Mouse (Mus musculus): Measurements from ENCODE around the gene Adamts9. TPM values are rescaled to one million over a fixed set of nuclear protein-coding genes. Genes with fewer than 3 reads are reported as not detected.

The Adamts9 gene
- total RNA-seq, 2 experiments from 2014 or later: 8.7 to 8.9 TPM

DNA sequence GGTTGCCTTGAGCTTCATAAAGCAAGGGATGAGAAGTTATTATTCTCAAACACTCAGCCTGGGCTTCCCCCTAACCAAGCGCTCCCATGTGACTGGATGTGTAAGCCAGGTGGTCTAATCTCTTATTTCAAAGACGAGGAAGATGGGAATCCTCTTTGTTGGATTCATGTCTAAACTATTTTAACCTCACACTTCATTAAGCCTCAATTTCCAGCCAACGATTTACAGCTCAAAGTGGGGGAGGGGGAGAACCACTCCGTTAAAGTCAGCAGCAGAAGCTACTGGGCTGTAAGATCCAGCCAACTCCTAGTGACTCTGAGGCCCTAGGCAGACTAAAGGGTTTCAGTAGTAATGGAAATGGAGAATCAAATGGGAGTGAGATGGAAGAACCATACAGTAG is 71.5 kb downstream of the Adamts9 start:
- no peak overlapping the region for H3K27ac ChIP-seq
- no peak overlapping the region for H3K4me3 ChIP-seq
- DNase-seq (ENCODE audit: low spot score in 2 of 2): no peak
- no peak for TF ChIP-seq CTCF (conservative IDR thresholded peaks at IDR 0.05)

GRCm38 (mm10) chr6:92869582-92870219 is 73.6 kb downstream of the Adamts9 start:
- Histone ChIP-seq H3K27ac (peak overlapping the region; percentile 63), H3K4me3 (no peak overlapping the region)
- no peak for DNase-seq (ENCODE audit: low spot score in 2 of 2)
- no peak for TF ChIP-seq CTCF (conservative IDR thresholded peaks at IDR 0.05)

- DNase-seq (ENCODE audit: low spot score in 2 of 2): peak in 1 of 2 experiments; percentile 10
- Histone ChIP-seq H3K27ac (peak within 1 kb of the TSS; percentile 63), H3K4me3 (no peak within 1 kb of the TSS)
- TF ChIP-seq CTCF (conservative IDR thresholded peaks at IDR 0.05): no peak
Observed at GRCm38 (mm10) chr6:92869089-92869581, 74.2 kb downstream of the Adamts9 start, which contains the start of gene Gm15737. Gene Gm15737, plus strand, starts transcription at chr6:92869357.

- H3K27ac ChIP-seq: no peak overlapping the region
- no peak for DNase-seq (ENCODE audit: low spot score in 2 of 2)
- TF ChIP-seq CTCF (conservative IDR thresholded peaks at IDR 0.05): no peak
- H3K4me3 ChIP-seq: no peak overlapping the region
Observed at GRCm38 (mm10) chr6:92862599-92862998, 80.7 kb downstream of the Adamts9 start.

GRCm38 (mm10) chr6:92860285-92860912 is 82.9 kb downstream of the Adamts9 start:
- H3K4me3 ChIP-seq: no peak overlapping the region
- no peak overlapping the region for H3K27ac ChIP-seq
- DNase-seq (ENCODE audit: low spot score in 2 of 2): no peak
- TF ChIP-seq CTCF (conservative IDR thresholded peaks at IDR 0.05): no peak

GRCm38 (mm10) chr6:92858721-92859510 is 84.4 kb downstream of the Adamts9 start:
- H3K4me3 ChIP-seq: no peak overlapping the region
- no peak for TF ChIP-seq CTCF (conservative IDR thresholded peaks at IDR 0.05)
- H3K27ac ChIP-seq: no peak overlapping the region
- DNase-seq (ENCODE audit: low spot score in 2 of 2): no peak

GRCm38 (mm10) chr6:92857761-92858160 is 85.5 kb downstream of the Adamts9 start:
- no peak for TF ChIP-seq CTCF (conservative IDR thresholded peaks at IDR 0.05)

DNA sequence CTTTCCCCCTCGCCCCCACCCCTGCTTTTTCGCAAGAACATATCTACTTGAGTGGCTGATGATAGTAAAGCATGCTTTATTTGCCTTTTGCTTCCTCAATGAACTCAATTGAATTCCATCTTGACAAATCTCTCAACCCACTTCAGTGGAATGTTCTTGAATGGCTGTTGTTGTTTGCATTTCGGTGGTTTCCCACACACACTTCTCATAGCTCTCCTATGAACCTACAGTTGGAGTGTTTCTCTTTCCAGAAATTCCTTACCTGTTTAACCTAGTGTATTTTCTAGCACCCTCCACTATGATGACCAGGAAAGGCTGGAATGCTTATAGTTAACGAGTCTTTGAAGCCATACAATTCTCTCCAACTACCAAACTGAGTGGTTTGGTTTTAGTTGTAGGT is 88.4 kb downstream of the Adamts9 start:
- no peak for TF ChIP-seq CTCF (conservative IDR thresholded peaks at IDR 0.05)
- no peak for DNase-seq (ENCODE audit: low spot score in 2 of 2)
- H3K4me3 ChIP-seq: no peak overlapping the region
- H3K27ac ChIP-seq: no peak overlapping the region

More at GRCm38 (mm10) chr6:92857761-92858160, 85.5 kb downstream of the Adamts9 start:
- DNase-seq (ENCODE audit: low spot score in 2 of 2): no peak
- no peak overlapping the region for H3K4me3 ChIP-seq
- H3K27ac ChIP-seq: no peak overlapping the region

DNA sequence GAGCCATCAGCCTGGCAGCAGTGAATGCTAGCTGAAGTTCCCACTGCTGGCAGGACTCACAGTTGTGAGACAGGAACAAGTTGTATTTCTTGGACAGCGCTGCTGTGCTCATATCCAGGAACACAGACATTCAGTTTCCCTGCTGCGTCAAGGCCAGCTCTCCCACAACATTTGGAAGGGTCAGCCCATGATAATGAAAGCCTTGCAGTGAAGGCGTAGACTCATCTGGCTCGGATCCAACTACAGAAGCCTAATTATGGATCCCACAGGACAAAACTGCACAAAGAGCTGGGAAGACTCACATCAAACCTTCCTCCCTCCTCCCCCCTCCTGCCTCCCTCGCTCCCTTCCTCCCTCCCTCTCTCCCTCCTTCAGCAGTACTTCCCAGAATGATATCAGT is 93.0 kb downstream of the Adamts9 start:
- DNase-seq (ENCODE audit: low spot score in 2 of 2): peak; percentile 36 to 71
- no peak for TF ChIP-seq CTCF (conservative IDR thresholded peaks at IDR 0.05)
- peak overlapping the region; percentile 61 for H3K27ac ChIP-seq
- no peak overlapping the region for H3K4me3 ChIP-seq

DNA sequence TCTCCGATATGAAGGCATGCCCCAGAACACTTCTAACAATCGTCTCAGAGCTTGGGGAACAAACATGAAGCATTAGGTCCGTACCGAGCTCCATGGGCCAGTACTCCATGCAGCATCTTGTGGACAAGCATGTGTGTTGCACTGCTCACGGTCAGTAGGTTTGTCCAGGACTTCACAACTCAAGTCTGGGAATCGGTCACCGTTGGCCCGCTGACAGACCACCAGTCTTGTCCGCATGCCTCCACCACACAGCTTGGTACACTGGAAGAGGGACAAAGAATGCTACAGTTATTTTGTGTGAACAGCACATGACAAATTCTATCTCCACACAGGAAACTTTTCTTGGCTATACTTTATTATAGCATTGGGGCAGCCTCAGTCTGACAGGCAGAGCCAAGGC is 94.1 kb downstream of the Adamts9 start:
- DNase-seq (ENCODE audit: low spot score in 2 of 2): no peak
- no peak overlapping the region for H3K27ac ChIP-seq
- TF ChIP-seq CTCF (conservative IDR thresholded peaks at IDR 0.05): no peak
- no peak overlapping the region for H3K4me3 ChIP-seq

GRCm38 (mm10) chr6:92846614-92847013 is 96.7 kb downstream of the Adamts9 start:
- no peak for TF ChIP-seq CTCF (conservative IDR thresholded peaks at IDR 0.05)
- Histone ChIP-seq H3K27ac (no peak overlapping the region), H3K4me3 (no peak overlapping the region)
- no peak for DNase-seq (ENCODE audit: low spot score in 2 of 2)

GRCm38 (mm10) chr6:92845898-92846297 is 97.4 kb downstream of the Adamts9 start:
- TF ChIP-seq CTCF (conservative IDR thresholded peaks at IDR 0.05): no peak
- no peak for DNase-seq (ENCODE audit: low spot score in 2 of 2)
- Histone ChIP-seq H3K4me3 (no peak overlapping the region), H3K27ac (peak overlapping the region; percentile 43; the same call in 1 of the 2 replicates)

- no peak overlapping the region for H3K27ac ChIP-seq
- no peak overlapping the region for H3K4me3 ChIP-seq
- DNase-seq (ENCODE audit: low spot score in 2 of 2): no peak
- TF ChIP-seq CTCF (conservative IDR thresholded peaks at IDR 0.05): no peak
Observed at GRCm38 (mm10) chr6:92843474-92843873, 99.8 kb downstream of the Adamts9 start.
